Mouse (Mus musculus): Measurements from ENCODE around the gene 2010111I01Rik.
A peak's percentile ranks its signal among the peaks of the same experiment; 100 is the strongest.

2010111I01Rik gene

GRCm38 (mm10) chr13:63258671-63259070 lies 294.0 kb downstream of the 2010111I01Rik start:
- no peak for DNase-seq (ENCODE audit: low spot score)

- no peak for DNase-seq (ENCODE audit: low spot score)
These were observed 295.4 kb downstream of the 2010111I01Rik start for GRCm38 (mm10) chr13:63260133-63260532.

GRCm38 (mm10) chr13:63260753-63261631 lies 296.3 kb downstream of the 2010111I01Rik start:
- DNase-seq (ENCODE audit: low spot score), result no peak

- no peak for DNase-seq (ENCODE audit: low spot score)
These were observed 297.0 kb downstream of the 2010111I01Rik start for GRCm38 (mm10) chr13:63261676-63262075.

GRCm38 (mm10) chr13:63262168-63262957 lies 297.7 kb downstream of the 2010111I01Rik start:
- DNase-seq (ENCODE audit: low spot score), result no peak

GRCm38 (mm10) chr13:63268371-63268770 lies 303.7 kb downstream of the 2010111I01Rik start:
- DNase-seq (ENCODE audit: low spot score), result no peak

- DNase-seq (ENCODE audit: low spot score), result no peak
These were observed 304.1 kb downstream of the 2010111I01Rik start for GRCm38 (mm10) chr13:63268776-63269175.

GRCm38 (mm10) chr13:63270191-63270590 lies 305.5 kb downstream of the 2010111I01Rik start:
- DNase-seq (ENCODE audit: low spot score), result no peak

GRCm38 (mm10) chr13:63272017-63272601 lies 307.4 kb downstream of the 2010111I01Rik start:
- DNase-seq (ENCODE audit: low spot score), result peak; percentile 50

- peak; percentile 87 for DNase-seq (ENCODE audit: low spot score)
These were observed 308.0 kb downstream of the 2010111I01Rik start for GRCm38 (mm10) chr13:63272602-63273229.

- DNase-seq (ENCODE audit: low spot score), result no peak
These were observed 309.2 kb downstream of the 2010111I01Rik start for GRCm38 (mm10) chr13:63273859-63274258.

GRCm38 (mm10) chr13:63274488-63275166 lies 309.9 kb downstream of the 2010111I01Rik start:
- no peak for DNase-seq (ENCODE audit: low spot score)

GRCm38 (mm10) chr13:63276389-63276788 lies 311.7 kb downstream of the 2010111I01Rik start:
- DNase-seq (ENCODE audit: low spot score), result no peak

- no peak for DNase-seq (ENCODE audit: low spot score)
These were observed 312.6 kb downstream of the 2010111I01Rik start for GRCm38 (mm10) chr13:63277316-63277715.

GRCm38 (mm10) chr13:63278141-63278631 lies 313.5 kb downstream of the 2010111I01Rik start:
- no peak for DNase-seq (ENCODE audit: low spot score)

- DNase-seq (ENCODE audit: low spot score), result peak; percentile 75
These were observed 314.2 kb downstream of the 2010111I01Rik start for GRCm38 (mm10) chr13:63278796-63279475.

- DNase-seq (ENCODE audit: low spot score), result no peak
These were observed 315.1 kb downstream of the 2010111I01Rik start for GRCm38 (mm10) chr13:63279807-63280206.

- DNase-seq (ENCODE audit: low spot score), result no peak
These were observed 315.7 kb downstream of the 2010111I01Rik start for GRCm38 (mm10) chr13:63280344-63280743.

- no peak for DNase-seq (ENCODE audit: low spot score)
These were observed 316.5 kb downstream of the 2010111I01Rik start for GRCm38 (mm10) chr13:63281206-63281605.

GRCm38 (mm10) chr13:63283236-63283635 lies 318.5 kb downstream of the 2010111I01Rik start:
- no peak for DNase-seq (ENCODE audit: low spot score)

GRCm38 (mm10) chr13:63284748-63285147 lies 320.1 kb downstream of the 2010111I01Rik start:
- DNase-seq (ENCODE audit: low spot score), result no peak
